Mouse (Mus musculus) liver, embryonic 15.5 days (tissue): ENCODE measurements around the gene Lbh. TPM values are rescaled to one million over a fixed set of nuclear protein-coding genes. Genes with fewer than 3 reads are reported as not detected.

Source experiments
- ATAC-seq: fragments of 200-750 bp; cut with Nextera tagmentation; 2 replicates; pipeline ENCODE4 v1.8.0; 2017; ENCODE audit warnings: moderate number of reproducible peaks, mild to moderate bottlenecking, moderate library complexity; ENCODE audit not compliant: insufficient read depth
- H3K27ac ChIP-seq: fragments of 300-500 bp; sonication (generic); replicated peaks from 2 replicates; pipeline ENCODE4 v1.5.1; 2015; ENCODE audit warnings: mild to moderate bottlenecking, inconsistent platforms
- H3K27me3 ChIP-seq: fragments of 300-500 bp; sonication (generic); 2 replicates; pipeline ENCODE4 v1.6.1; 2015; ENCODE audit warnings: mild to moderate bottlenecking, inconsistent platforms
- H3K36me3 ChIP-seq: fragments of 300-500 bp; sonication (generic); replicated peaks from 2 replicates; pipeline ENCODE4 v1.6.1; 2015; ENCODE audit warnings: moderate library complexity, mild to moderate bottlenecking, inconsistent platforms
- H3K4me1 ChIP-seq: fragments of 300-500 bp; sonication (generic); replicated peaks from 2 replicates; pipeline ENCODE4 v1.6.1; 2015; ENCODE audit warnings: inconsistent platforms
- H3K4me2 ChIP-seq: fragments of 300-500 bp; sonication (generic); 2 replicates; pipeline ENCODE4 v1.6.1; 2015; ENCODE audit warnings: moderate library complexity, mild to moderate bottlenecking, inconsistent platforms
- H3K4me3 ChIP-seq: fragments of 300-500 bp; sonication (generic); replicated peaks from 2 replicates; pipeline ENCODE4 v1.5.1; 2015; ENCODE audit warnings: mild to moderate bottlenecking, inconsistent platforms
- H3K9ac ChIP-seq: fragments of 300-500 bp; sonication (generic); 2 replicates; pipeline ENCODE4 v1.6.1; 2015; ENCODE audit warnings: moderate library complexity, mild to moderate bottlenecking, inconsistent platforms
- H3K9me3 ChIP-seq: fragments of 300-500 bp; sonication (generic); replicated peaks from 2 replicates; pipeline ENCODE4 v1.6.1; 2016; ENCODE audit warnings: inconsistent platforms
- WGBS: fragments of 180-500 bp; shearing (Covaris S2); methylation state at CpG from one replicate; pipeline ENCODE4 v1.1.7; 2015; ENCODE audit warnings: mixed read lengths; ENCODE audit not compliant: insufficient replicate concordance; 5-methylcytosine and 5-hydroxymethylcytosine counted together
- polyA plus RNA-seq: library from polyadenylated mRNA; unstranded; fragments of >200 nt; fragmentation: Nextera tagmentation; extraction: Ambion mirVana; gene quantifications from 2 replicates; pipeline ENCODE4 v1.2.1, GENCODE M21; 2015

Gene Lbh
- polyA plus RNA-seq, 1 experiment from 2014 or later, result 0.58 TPM

GRCm38 (mm10) chr17:72925111-72925510 lies 7.0 kb downstream of the Lbh start:
- H3K4me2 ChIP-seq, result no peak overlapping the region
- no peak overlapping the region for H3K27ac ChIP-seq
- H3K27me3 ChIP-seq, result 0 out of 2 replicates have a peak, but pooled peaks cover 10% of the 10 kb centered on the region
- H3K4me1 ChIP-seq, result 0 out of 2 replicates have a peak, but pooled peaks cover 2% of the 10 kb centered on the region
- H3K9me3 ChIP-seq, result no peaks in the 10 kb centered on the region
- ATAC-seq, result no peak
- H3K4me3 ChIP-seq, result no peak overlapping the region
- WGBS, result 53% methylated on average over 6 of the region's 6 CpGs
- no peaks in the 10 kb centered on the region for H3K36me3 ChIP-seq
- no peak overlapping the region for H3K9ac ChIP-seq

- 0 out of 2 replicates have a peak, but pooled peaks cover 2% of the 10 kb centered on the region for H3K4me1 ChIP-seq
- H3K4me3 ChIP-seq, result no peak overlapping the region
- H3K36me3 ChIP-seq, result no peaks in the 10 kb centered on the region
- WGBS, result 67% methylated on average over 12 of the region's 12 CpGs
- no peak overlapping the region for H3K9ac ChIP-seq
- no peaks in the 10 kb centered on the region for H3K9me3 ChIP-seq
- 0 out of 2 replicates have a peak, but pooled peaks cover 5% of the 10 kb centered on the region for H3K27me3 ChIP-seq
- no peak overlapping the region for H3K27ac ChIP-seq
- ATAC-seq, result no peak
- H3K4me2 ChIP-seq, result no peak overlapping the region
These were observed 7.9 kb downstream of the Lbh start for GRCm38 (mm10) chr17:72925804-72926617.

GRCm38 (mm10) chr17:72926994-72927393 lies 8.9 kb downstream of the Lbh start:
- H3K4me1 ChIP-seq, result 0 out of 2 replicates have a peak, but pooled peaks cover 2% of the 10 kb centered on the region
- H3K36me3 ChIP-seq, result no peaks in the 10 kb centered on the region
- 41% methylated on average over 8 of the region's 8 CpGs for WGBS
- no peak overlapping the region for H3K4me3 ChIP-seq
- H3K9ac ChIP-seq, result no peak overlapping the region
- no peak overlapping the region for H3K27ac ChIP-seq
- no peak for ATAC-seq
- H3K27me3 ChIP-seq, result no peaks in the 10 kb centered on the region
- H3K9me3 ChIP-seq, result no peaks in the 10 kb centered on the region
- no peak overlapping the region for H3K4me2 ChIP-seq

- Histone ChIP-seq H3K4me1 (peaks cover 11% of the 10 kb centered on the region), H3K4me2 (no peak overlapping the region), H3K4me3 (no peak overlapping the region), H3K36me3 (no peaks in the 10 kb centered on the region), H3K9ac (no peak overlapping the region), H3K27ac (no peak overlapping the region), H3K27me3 (no peaks in the 10 kb centered on the region), H3K9me3 (no peaks in the 10 kb centered on the region)
- WGBS, result 74% methylated on average over 4 of the region's 4 CpGs
- no peak for ATAC-seq
These were observed 15.0 kb downstream of the Lbh start for GRCm38 (mm10) chr17:72933116-72933515.

- Histone ChIP-seq H3K4me3 (no peak overlapping the region), H3K4me1 (peaks cover 11% of the 10 kb centered on the region), H3K4me2 (no peak overlapping the region), H3K27ac (no peak overlapping the region), H3K36me3 (no peaks in the 10 kb centered on the region), H3K27me3 (no peaks in the 10 kb centered on the region), H3K9me3 (no peaks in the 10 kb centered on the region), H3K9ac (no peak overlapping the region)
- no peak for ATAC-seq
- WGBS, result 19% methylated on average over 2 of the region's 2 CpGs
These were observed 16.0 kb downstream of the Lbh start for GRCm38 (mm10) chr17:72934146-72934545.

- ATAC-seq, result no peak
- H3K27me3 ChIP-seq, result no peaks in the 10 kb centered on the region
These were observed 16.5 kb downstream of the Lbh start for GRCm38 (mm10) chr17:72934653-72935052.

GRCm38 (mm10) chr17:72935921-72936320 lies 17.8 kb downstream of the Lbh start:
- ATAC-seq, result no peak
- Histone ChIP-seq H3K9ac (no peak overlapping the region), H3K36me3 (no peaks in the 10 kb centered on the region)

More at GRCm38 (mm10) chr17:72934653-72935052, 16.5 kb downstream of the Lbh start:
- Histone ChIP-seq H3K36me3 (no peaks in the 10 kb centered on the region), H3K9ac (no peak overlapping the region), H3K4me2 (no peak overlapping the region), H3K4me1 (peaks cover 11% of the 10 kb centered on the region), H3K4me3 (no peak overlapping the region), H3K27ac (no peak overlapping the region), H3K9me3 (no peaks in the 10 kb centered on the region)
- 48% methylated on average over 3 of the region's 3 CpGs for WGBS

GRCm38 (mm10) chr17:72936336-72936735 lies 18.2 kb downstream of the Lbh start:
- WGBS, result 72% methylated on average over 3 of the region's 3 CpGs
- Histone ChIP-seq H3K9me3 (no peaks in the 10 kb centered on the region), H3K4me2 (no peak overlapping the region), H3K27me3 (no peaks in the 10 kb centered on the region), H3K27ac (no peak overlapping the region), H3K36me3 (no peaks in the 10 kb centered on the region), H3K9ac (no peak overlapping the region), H3K4me3 (no peak overlapping the region), H3K4me1 (peaks cover 11% of the 10 kb centered on the region)
- ATAC-seq, result no peak

More at GRCm38 (mm10) chr17:72935921-72936320, 17.8 kb downstream of the Lbh start:
- no peaks in the 10 kb centered on the region for H3K9me3 ChIP-seq
- H3K27me3 ChIP-seq, result no peaks in the 10 kb centered on the region
- H3K4me3 ChIP-seq, result no peak overlapping the region
- peaks cover 11% of the 10 kb centered on the region for H3K4me1 ChIP-seq
- H3K4me2 ChIP-seq, result no peak overlapping the region
- H3K27ac ChIP-seq, result no peak overlapping the region
- 53% methylated on average over 7 of the region's 7 CpGs for WGBS

- no peaks in the 10 kb centered on the region for H3K36me3 ChIP-seq
- peaks cover 11% of the 10 kb centered on the region for H3K4me1 ChIP-seq
- no peak overlapping the region for H3K4me3 ChIP-seq
- H3K27me3 ChIP-seq, result no peaks in the 10 kb centered on the region
- ATAC-seq, result no peak
- H3K4me2 ChIP-seq, result no peak overlapping the region
- H3K9ac ChIP-seq, result no peak overlapping the region
- no peaks in the 10 kb centered on the region for H3K9me3 ChIP-seq
- H3K27ac ChIP-seq, result no peak overlapping the region
- whole genome bisulfite sequencing, result 63% methylated on average over 9 of the region's 9 CpGs
These were observed 19.1 kb downstream of the Lbh start for GRCm38 (mm10) chr17:72937204-72937603.

GRCm38 (mm10) chr17:72938026-72938795 lies 20.1 kb downstream of the Lbh start:
- Histone ChIP-seq H3K27ac (no peak overlapping the region), H3K9ac (no peak overlapping the region), H3K9me3 (no peaks in the 10 kb centered on the region), H3K4me3 (no peak overlapping the region), H3K4me1 (peaks cover 11% of the 10 kb centered on the region), H3K36me3 (no peaks in the 10 kb centered on the region), H3K4me2 (no peak overlapping the region), H3K27me3 (no peaks in the 10 kb centered on the region)
- ATAC-seq, result no peak
- WGBS, result 64% methylated on average over 11 of the region's 11 CpGs

GRCm38 (mm10) chr17:72938871-72939568 lies 20.9 kb downstream of the Lbh start:
- no peak overlapping the region for H3K4me3 ChIP-seq
- no peaks in the 10 kb centered on the region for H3K27me3 ChIP-seq
- no peaks in the 10 kb centered on the region for H3K36me3 ChIP-seq
- H3K4me1 ChIP-seq, result peaks cover 11% of the 10 kb centered on the region
- H3K9me3 ChIP-seq, result no peaks in the 10 kb centered on the region
- ATAC-seq, result no peak
- H3K27ac ChIP-seq, result no peak overlapping the region
- H3K9ac ChIP-seq, result no peak overlapping the region
- H3K4me2 ChIP-seq, result no peak overlapping the region
- 62% methylated on average over 15 of the region's 15 CpGs for WGBS
